Mouse (Mus musculus): ENCODE measurements around the gene Sparcl1. TPM values are rescaled to one million over a fixed set of nuclear protein-coding genes. Genes with fewer than 3 reads are reported as not detected.

Gene Sparcl1
- polyA plus RNA-seq, 1 experiment = not detected

DNA sequence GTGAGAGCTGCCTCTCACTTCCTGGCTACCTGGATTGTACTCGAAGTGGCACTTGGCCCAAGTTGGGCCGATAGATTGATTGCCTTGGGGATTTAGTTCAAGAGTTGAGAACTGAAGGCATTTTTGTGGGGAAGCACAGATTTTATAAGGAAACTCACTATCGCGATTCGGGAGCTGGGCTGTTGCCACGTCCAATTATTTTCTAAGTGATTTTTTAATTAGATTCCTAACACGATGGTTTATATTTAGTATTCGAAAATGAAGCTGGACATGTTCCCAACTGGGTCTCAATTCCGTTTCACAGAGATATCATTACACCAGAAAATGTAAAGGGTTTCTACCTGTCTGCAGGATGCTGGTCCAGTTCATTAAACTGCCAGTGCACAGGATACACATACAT, 28.2 kb downstream of the Sparcl1 start:
- no peak for TF ChIP-seq CTCF (IDR thresholded peaks at IDR 0.05; ENCODE audit: control insufficient read depth, insufficient read depth, insufficient read length)
- no peak for TF ChIP-seq MYOG (IDR thresholded peaks at IDR 0.05; ENCODE audit: control insufficient read depth, extremely low read depth, insufficient read length)
- TF ChIP-seq USF1 (IDR thresholded peaks at IDR 0.05; ENCODE audit: low read depth) = no peak
- TF ChIP-seq MAX (IDR thresholded peaks at IDR 0.05) = no peak
- no peak for TF ChIP-seq MYOD1 (IDR thresholded peaks at IDR 0.05; ENCODE audit: control insufficient read depth, insufficient read length, low read depth)
- no peak for TF ChIP-seq FOSL1 (IDR thresholded peaks at IDR 0.05; ENCODE audit: insufficient read depth, low read length, poor library complexity, severe bottlenecking)
- TF ChIP-seq CEBPB (IDR thresholded peaks at IDR 0.05; ENCODE audit: low read depth) = no peak
- H3K36me3 ChIP-seq (ENCODE audit: control insufficient read depth, insufficient read depth) = no peaks in the 10 kb centered on the region
- H3K4me3 ChIP-seq (ENCODE audit: insufficient read depth, poor library complexity, severe bottlenecking) = no peak overlapping the region
- H3ac ChIP-seq (ENCODE audit: control insufficient read depth, insufficient read length, low read depth) = no peak overlapping the region
- H3K27me3 ChIP-seq (ENCODE audit: control insufficient read depth, insufficient read depth, insufficient read length) = peaks cover 10% of the 10 kb centered on the region
- no peaks in the 10 kb centered on the region for H3K79me3 ChIP-seq (ENCODE audit: low read depth)
- no peaks in the 10 kb centered on the region for H3K79me2 ChIP-seq (ENCODE audit: control insufficient read depth, insufficient read depth)

DNA sequence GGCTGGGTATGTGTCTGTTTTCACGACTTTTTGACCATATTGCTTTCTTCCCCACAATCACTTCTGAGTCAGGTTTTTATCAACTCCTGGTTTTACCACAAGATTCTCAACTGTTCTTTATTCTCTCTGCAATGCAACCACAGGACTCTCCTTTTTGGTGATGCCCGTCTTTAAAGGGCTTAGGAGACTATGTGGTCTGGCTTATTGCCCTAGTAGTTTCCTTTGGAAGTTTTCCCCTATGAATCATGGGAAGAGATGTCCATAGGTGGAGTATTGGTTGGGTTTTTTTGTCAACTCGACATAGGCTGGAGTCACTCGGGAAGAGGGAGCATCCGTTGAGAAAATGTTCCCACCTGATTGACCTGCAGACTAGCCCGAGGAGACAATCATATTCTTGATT, 32.8 kb downstream of the Sparcl1 start:
- no peak overlapping the region for H3K4me3 ChIP-seq (ENCODE audit: insufficient read depth, poor library complexity, severe bottlenecking)
- no peak overlapping the region for H3ac ChIP-seq (ENCODE audit: control insufficient read depth, insufficient read length, low read depth)
- no peaks in the 10 kb centered on the region for H3K79me2 ChIP-seq (ENCODE audit: control insufficient read depth, insufficient read depth)
- no peaks in the 10 kb centered on the region for H3K79me3 ChIP-seq (ENCODE audit: low read depth)
- no peaks in the 10 kb centered on the region for H3K27me3 ChIP-seq (ENCODE audit: control insufficient read depth, insufficient read depth, insufficient read length)
- no peaks in the 10 kb centered on the region for H3K36me3 ChIP-seq (ENCODE audit: control insufficient read depth, insufficient read depth)
- TF ChIP-seq FOSL1 (IDR thresholded peaks at IDR 0.05; ENCODE audit: insufficient read depth, low read length, poor library complexity, severe bottlenecking) = peak; percentile 6
- no peak for TF ChIP-seq MAX (IDR thresholded peaks at IDR 0.05)
- TF ChIP-seq CTCF (IDR thresholded peaks at IDR 0.05; ENCODE audit: control insufficient read depth, insufficient read depth, insufficient read length) = no peak

DNA sequence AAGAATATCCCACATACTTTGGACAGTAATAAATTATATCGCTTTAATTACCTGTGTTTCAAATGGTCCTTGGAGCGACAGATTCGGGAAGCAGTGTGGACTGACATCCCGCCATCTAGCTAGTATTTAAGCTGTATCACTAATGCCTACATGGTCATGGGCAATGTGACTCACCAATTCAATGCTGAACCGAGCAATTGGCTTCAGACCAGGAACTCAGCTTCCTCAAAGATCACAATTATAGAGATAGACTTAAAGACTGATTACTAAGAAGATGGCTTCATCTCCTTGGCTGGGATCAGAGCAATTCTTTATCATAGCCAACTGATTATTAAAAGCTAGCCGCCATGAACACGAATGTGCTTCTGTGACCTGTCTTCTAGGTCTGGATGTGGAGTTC, 36.0 kb downstream of the Sparcl1 start, which contains the start of gene Gm17660:
Gene Gm17660 (minus strand): TSS at position 101 of the 400 bp plus-strand sequence.
- TF ChIP-seq CTCF (IDR thresholded peaks at IDR 0.05; ENCODE audit: control insufficient read depth, insufficient read depth, insufficient read length) (no peak), MAX (IDR thresholded peaks at IDR 0.05) (no peak), MYOG (IDR thresholded peaks at IDR 0.05; ENCODE audit: control insufficient read depth, extremely low read depth, insufficient read length) (no peak), CEBPB (IDR thresholded peaks at IDR 0.05; ENCODE audit: low read depth) (no peak), USF1 (IDR thresholded peaks at IDR 0.05; ENCODE audit: low read depth) (no peak), FOSL1 (IDR thresholded peaks at IDR 0.05; ENCODE audit: insufficient read depth, low read length, poor library complexity, severe bottlenecking) (no peak), MYOD1 (IDR thresholded peaks at IDR 0.05; ENCODE audit: control insufficient read depth, insufficient read length, low read depth) (no peak)
- Histone ChIP-seq H3K79me3 (ENCODE audit: low read depth) (no peaks in the 10 kb centered on the region), H3K36me3 (ENCODE audit: control insufficient read depth, insufficient read depth) (no peaks in the 10 kb centered on the region), H3K4me3 (ENCODE audit: insufficient read depth, poor library complexity, severe bottlenecking) (no peak within 1 kb of the TSS), H3ac (ENCODE audit: control insufficient read depth, insufficient read length, low read depth) (no peak within 1 kb of the TSS), H3K79me2 (ENCODE audit: control insufficient read depth, insufficient read depth) (no peaks in the 10 kb centered on the region), H3K27me3 (ENCODE audit: control insufficient read depth, insufficient read depth, insufficient read length) (no peaks in the 10 kb centered on the region)

DNA sequence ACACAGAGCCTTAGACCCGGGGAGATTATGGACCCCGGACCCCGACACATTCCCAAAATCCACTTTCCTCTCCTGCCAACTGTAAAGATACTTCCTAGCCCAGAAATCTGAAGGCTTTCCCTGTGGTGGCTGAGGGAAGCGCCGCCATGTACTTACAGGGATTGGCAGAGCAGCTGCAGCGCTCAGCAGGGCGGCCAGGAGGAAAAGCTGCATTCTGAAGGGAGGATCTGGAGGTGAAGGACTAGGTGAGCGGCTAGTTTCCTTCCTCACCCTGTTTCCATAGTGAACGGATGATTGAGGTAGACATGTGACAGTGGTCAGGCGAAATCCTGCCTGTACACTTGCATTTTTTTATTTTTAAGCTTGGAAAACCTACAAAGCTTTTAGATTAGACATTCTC, 37.2 kb downstream of the Sparcl1 start:
- H3K79me2 ChIP-seq (ENCODE audit: control insufficient read depth, insufficient read depth) = no peaks in the 10 kb centered on the region
- no peak overlapping the region for H3ac ChIP-seq (ENCODE audit: control insufficient read depth, insufficient read length, low read depth)
- no peak for TF ChIP-seq MYOD1 (IDR thresholded peaks at IDR 0.05; ENCODE audit: control insufficient read depth, insufficient read length, low read depth)
- TF ChIP-seq MYOG (IDR thresholded peaks at IDR 0.05; ENCODE audit: control insufficient read depth, extremely low read depth, insufficient read length) = no peak
- no peak for TF ChIP-seq FOSL1 (IDR thresholded peaks at IDR 0.05; ENCODE audit: insufficient read depth, low read length, poor library complexity, severe bottlenecking)
- no peak for TF ChIP-seq CEBPB (IDR thresholded peaks at IDR 0.05; ENCODE audit: low read depth)
- no peak for TF ChIP-seq USF1 (IDR thresholded peaks at IDR 0.05; ENCODE audit: low read depth)
- no peak for TF ChIP-seq CTCF (IDR thresholded peaks at IDR 0.05; ENCODE audit: control insufficient read depth, insufficient read depth, insufficient read length)
- no peak for TF ChIP-seq MAX (IDR thresholded peaks at IDR 0.05)
- H3K36me3 ChIP-seq (ENCODE audit: control insufficient read depth, insufficient read depth) = no peaks in the 10 kb centered on the region
- no peaks in the 10 kb centered on the region for H3K79me3 ChIP-seq (ENCODE audit: low read depth)
- no peak overlapping the region for H3K4me3 ChIP-seq (ENCODE audit: insufficient read depth, poor library complexity, severe bottlenecking)
- H3K27me3 ChIP-seq (ENCODE audit: control insufficient read depth, insufficient read depth, insufficient read length) = no peaks in the 10 kb centered on the region

DNA sequence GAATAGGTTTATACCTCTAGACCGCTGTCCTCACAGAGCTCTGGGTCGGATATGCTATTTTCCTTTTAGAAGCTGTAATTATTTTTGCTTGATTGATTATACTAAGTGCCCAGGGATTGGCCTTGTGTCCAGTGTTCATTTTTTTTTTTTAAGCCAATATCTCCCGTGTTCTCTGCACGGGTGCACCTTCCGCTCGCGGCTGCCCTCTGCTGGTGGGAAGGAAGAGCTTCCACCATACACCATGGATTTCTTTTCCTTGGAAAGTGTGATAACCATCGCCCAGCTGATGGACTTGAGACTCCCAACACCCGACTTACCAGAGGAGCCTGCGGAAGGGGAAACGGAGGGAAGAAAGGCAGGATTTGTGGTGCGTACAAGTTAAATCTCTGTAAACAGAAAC, 39.1 kb downstream of the Sparcl1 start:
- no peaks in the 10 kb centered on the region for H3K27me3 ChIP-seq (ENCODE audit: control insufficient read depth, insufficient read depth, insufficient read length)
- H3K79me2 ChIP-seq (ENCODE audit: control insufficient read depth, insufficient read depth) = no peaks in the 10 kb centered on the region
- no peak overlapping the region for H3ac ChIP-seq (ENCODE audit: control insufficient read depth, insufficient read length, low read depth)
- TF ChIP-seq MYOD1 (IDR thresholded peaks at IDR 0.05; ENCODE audit: control insufficient read depth, insufficient read length, low read depth) (no peak), CTCF (IDR thresholded peaks at IDR 0.05; ENCODE audit: control insufficient read depth, insufficient read depth, insufficient read length) (peak; percentile 69)
- no peaks in the 10 kb centered on the region for H3K36me3 ChIP-seq (ENCODE audit: control insufficient read depth, insufficient read depth)
- no peak overlapping the region for H3K4me3 ChIP-seq (ENCODE audit: insufficient read depth, poor library complexity, severe bottlenecking)
- no peaks in the 10 kb centered on the region for H3K79me3 ChIP-seq (ENCODE audit: low read depth)

DNA sequence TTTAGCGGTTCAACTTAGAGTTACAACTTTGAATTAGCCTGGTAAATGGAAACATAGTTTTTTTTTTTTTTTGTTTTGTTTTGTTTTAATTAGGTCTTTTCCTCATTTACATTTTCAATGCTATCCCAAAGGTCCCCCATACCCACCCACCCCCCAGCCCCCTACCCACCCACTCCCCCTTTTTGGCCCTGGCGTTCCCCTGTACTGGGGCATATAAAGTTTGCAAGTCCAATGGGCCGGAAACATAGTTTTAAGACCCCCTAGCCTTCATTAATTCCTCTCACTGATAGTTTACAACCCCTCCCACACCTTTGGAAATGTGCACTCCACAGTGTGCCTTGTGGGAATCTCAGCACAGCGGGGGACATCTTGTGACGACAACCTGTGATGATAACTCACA, 39.9 kb downstream of the Sparcl1 start:
- Histone ChIP-seq H3K79me2 (ENCODE audit: control insufficient read depth, insufficient read depth) (no peaks in the 10 kb centered on the region), H3K4me3 (ENCODE audit: insufficient read depth, poor library complexity, severe bottlenecking) (no peak overlapping the region), H3K36me3 (ENCODE audit: control insufficient read depth, insufficient read depth) (no peaks in the 10 kb centered on the region), H3K27me3 (ENCODE audit: control insufficient read depth, insufficient read depth, insufficient read length) (no peaks in the 10 kb centered on the region), H3K79me3 (ENCODE audit: low read depth) (no peaks in the 10 kb centered on the region), H3ac (ENCODE audit: control insufficient read depth, insufficient read length, low read depth) (no peak overlapping the region)
- TF ChIP-seq USF1 (IDR thresholded peaks at IDR 0.05; ENCODE audit: low read depth) = no peak
- TF ChIP-seq MAX (IDR thresholded peaks at IDR 0.05) = no peak
- no peak for TF ChIP-seq CTCF (IDR thresholded peaks at IDR 0.05; ENCODE audit: control insufficient read depth, insufficient read depth, insufficient read length)
- TF ChIP-seq MYOG (IDR thresholded peaks at IDR 0.05; ENCODE audit: control insufficient read depth, extremely low read depth, insufficient read length) = no peak
- no peak for TF ChIP-seq MYOD1 (IDR thresholded peaks at IDR 0.05; ENCODE audit: control insufficient read depth, insufficient read length, low read depth)
- TF ChIP-seq FOSL1 (IDR thresholded peaks at IDR 0.05; ENCODE audit: insufficient read depth, low read length, poor library complexity, severe bottlenecking) = no peak
- no peak for TF ChIP-seq CEBPB (IDR thresholded peaks at IDR 0.05; ENCODE audit: low read depth)

Measured in C2C12 (cell line).